Mouse (Mus musculus) heart, embryonic 14.5 days (tissue): Measurements from ENCODE around the gene Il1f9. TPM values are rescaled to one million over a fixed set of nuclear protein-coding genes. Genes with fewer than 3 reads are reported as not detected.
"Not testable (repeated sequence)": the region's sequence is repeated elsewhere in the genome, so short reads cannot be mapped to it uniquely, and the experiment has no call there.

ENCODE experiments used
- ATAC-seq: fragments of 200-750 bp; cut with Nextera tagmentation; 2 replicates; pipeline ENCODE4 v1.8.0; 2017; ENCODE audit warnings: low read depth, moderate TSS enrichment; ENCODE audit not compliant: insufficient number of reproducible peaks, insufficient read depth, low FRiP score
- H3K27ac ChIP-seq, 2 experiments: fragments of 200-500 bp in 1 of 2; fragments of 300-500 bp in 1 of 2; sonication (generic) in 1 of 2; replicated peaks in 1 of 2; 2 replicates each; pipeline ENCODE4 v1.5.1; 2012 to 2014; ENCODE audit warnings: low read depth in 2 of 2, low read length in 2 of 2, control low read depth in 1 of 2, mild to moderate bottlenecking in 1 of 2, mixed read lengths in 1 of 2; ENCODE audit not compliant: control insufficient read depth in 1 of 2, insufficient read depth in 1 of 2
- H3K27me3 ChIP-seq: fragments of 300-500 bp; sonication (generic); 2 replicates; pipeline ENCODE4 v1.6.1; 2014; ENCODE audit warnings: mild to moderate bottlenecking, low read length, control low read depth; ENCODE audit not compliant: control insufficient read depth, insufficient read depth
- H3K36me3 ChIP-seq: fragments of 300-500 bp; sonication (generic); 2 replicates; pipeline ENCODE4 v1.6.1; 2014; ENCODE audit warnings: mild to moderate bottlenecking, control low read depth, low read length, mixed read lengths; ENCODE audit not compliant: control insufficient read depth, insufficient read depth
- H3K4me1 ChIP-seq, 2 experiments: fragments of 200-500 bp in 1 of 2; fragments of 300-500 bp in 1 of 2; sonication (generic) in 1 of 2; 2 replicates each; pipeline ENCODE4 v1.6.1; 2012 to 2014; ENCODE audit warnings: low read length in 2 of 2, control low read depth in 1 of 2, mixed read lengths in 1 of 2; ENCODE audit not compliant: control insufficient read depth in 2 of 2, insufficient read depth in 2 of 2
- H3K4me2 ChIP-seq: fragments of 300-500 bp; sonication (generic); 2 replicates; pipeline ENCODE4 v1.6.1; 2014; ENCODE audit warnings: mild to moderate bottlenecking, low read length
- H3K4me3 ChIP-seq, 2 experiments: fragments of 200-500 bp in 1 of 2; fragments of 300-500 bp in 1 of 2; sonication (generic) in 1 of 2; 2 replicates each; pipeline ENCODE4 v1.5.1; 2012 to 2014; ENCODE audit warnings: low read length in 2 of 2, mild to moderate bottlenecking in 2 of 2, control low read depth in 1 of 2, low read depth in 1 of 2, moderate library complexity in 1 of 2; ENCODE audit not compliant: control insufficient read depth in 1 of 2, insufficient read depth in 1 of 2
- H3K9ac ChIP-seq: fragments of 300-500 bp; sonication (generic); 2 replicates; pipeline ENCODE4 v1.6.1; 2014; ENCODE audit warnings: mild to moderate bottlenecking, low read length
- H3K9me3 ChIP-seq: fragments of 300-500 bp; sonication (generic); 2 replicates; pipeline ENCODE4 v1.6.1; 2016; ENCODE audit warnings: low read length, control low read depth; ENCODE audit not compliant: control insufficient read depth
- WGBS: fragments of 180-500 bp; shearing (Covaris S2); extraction: QIAGEN DNeasy Blood & Tissue Kit; methylation state at CpG from one replicate; pipeline ENCODE4 v1.1.7; 2014; 5-methylcytosine and 5-hydroxymethylcytosine counted together
- polyA plus RNA-seq: library from polyadenylated mRNA; unstranded; fragments of >200 nt; fragmentation: Nextera tagmentation; extraction: Ambion mirVana; gene quantifications from 2 replicates; pipeline ENCODE4 v1.2.1, GENCODE M21; 2014

Il1f9 gene
- polyA plus RNA-seq: not detected in 2 replicates

GRCm38 (mm10) chr2:24186176-24186575 is at the start of gene Il1f9:
Gene Il1f9 (plus strand): TSS chr2:24186476.
- H3K9me3 ChIP-seq: no peaks in the 10 kb centered on the region
- no peaks in the 10 kb centered on the region for H3K27me3 ChIP-seq
- no peaks in the 10 kb centered on the region for H3K36me3 ChIP-seq
- no peaks in the 10 kb centered on the region for H3K4me1 ChIP-seq
- H3K4me3 ChIP-seq: no peak within 1 kb of the TSS
- WGBS: 93% methylated on average over 1 of the region's 1 CpGs
- no peak for ATAC-seq
- H3K9ac ChIP-seq: no peak within 1 kb of the TSS
- no peak within 1 kb of the TSS for H3K27ac ChIP-seq
- H3K4me2 ChIP-seq: no peak within 1 kb of the TSS

- ATAC-seq: no peak
- Histone ChIP-seq H3K27me3 (no peaks in the 10 kb centered on the region), H3K4me1 (no peaks in the 10 kb centered on the region), H3K27ac (no peak within 1 kb of the TSS), H3K9ac (no peak within 1 kb of the TSS), H3K9me3 (no peaks in the 10 kb centered on the region), H3K4me3 (no peak within 1 kb of the TSS), H3K36me3 (no peaks in the 10 kb centered on the region), H3K4me2 (no peak within 1 kb of the TSS)
- 69% methylated on average over 2 of the region's 2 CpGs for WGBS
Measured at GRCm38 (mm10) chr2:24152861-24153260, 33.4 kb upstream of the Il1f9 start, which contains the start of gene Il1f8. Gene Il1f8 (plus strand): TSS chr2:24153161.

- not testable (repeated sequence) for H3K27ac ChIP-seq, H3K9ac ChIP-seq, H3K4me1 ChIP-seq, H3K4me3 ChIP-seq, H3K27me3 ChIP-seq, H3K9me3 ChIP-seq, ATAC-seq, H3K36me3 ChIP-seq
- WGBS: 18% methylated on average over 14 of the region's 14 CpGs
- peak overlapping the region; percentile 26 for H3K4me2 ChIP-seq
Measured at GRCm38 (mm10) chr2:24181683-24182331, 4.5 kb upstream of the Il1f9 start.

- not testable (repeated sequence) for H3K9me3 ChIP-seq, H3K4me3 ChIP-seq, H3K36me3 ChIP-seq, H3K4me1 ChIP-seq, ATAC-seq, H3K27me3 ChIP-seq, H3K27ac ChIP-seq, H3K9ac ChIP-seq
- WGBS: 51% methylated on average over 13 of the region's 13 CpGs
- peak overlapping the region; percentile 26 for H3K4me2 ChIP-seq
Measured at GRCm38 (mm10) chr2:24182423-24183147, 3.7 kb upstream of the Il1f9 start.

GRCm38 (mm10) chr2:24184092-24184491 is 2.2 kb upstream of the Il1f9 start:
- H3K4me1 ChIP-seq, H3K27me3 ChIP-seq, H3K4me2 ChIP-seq, H3K4me3 ChIP-seq, H3K36me3 ChIP-seq, H3K9me3 ChIP-seq, ATAC-seq, H3K9ac ChIP-seq, H3K27ac ChIP-seq: not testable (repeated sequence)

GRCm38 (mm10) chr2:24187585-24187984 is 1.3 kb downstream of the Il1f9 start:
- no peak for ATAC-seq
- no peak overlapping the region for H3K27ac ChIP-seq
- no peak overlapping the region for H3K9ac ChIP-seq
- no peak overlapping the region for H3K4me2 ChIP-seq
- no peaks in the 10 kb centered on the region for H3K36me3 ChIP-seq
- no peaks in the 10 kb centered on the region for H3K4me1 ChIP-seq
- H3K27me3 ChIP-seq: no peaks in the 10 kb centered on the region
- H3K4me3 ChIP-seq: no peak overlapping the region
- H3K9me3 ChIP-seq: no peaks in the 10 kb centered on the region
- 67% methylated on average over 6 of the region's 6 CpGs for WGBS

- Histone ChIP-seq H3K4me3 (no peak overlapping the region), H3K9ac (no peak overlapping the region), H3K9me3 (no peaks in the 10 kb centered on the region), H3K36me3 (no peaks in the 10 kb centered on the region), H3K27ac (no peak overlapping the region), H3K4me2 (no peak overlapping the region), H3K27me3 (no peaks in the 10 kb centered on the region), H3K4me1 (no peaks in the 10 kb centered on the region)
- ATAC-seq: no peak
- WGBS: 53% methylated on average over 1 of the region's 1 CpGs
Measured at GRCm38 (mm10) chr2:24188189-24188588, 1.9 kb downstream of the Il1f9 start.
